Mouse (Mus musculus) midbrain, embryonic 12.5 days (tissue): ENCODE measurements around the gene Aox3. TPM values are rescaled to one million over a fixed set of nuclear protein-coding genes. Genes with fewer than 3 reads are reported as not detected.

Experiments
- ATAC-seq: fragments of 200-750 bp; cut with Nextera tagmentation; 2 replicates; pipeline ENCODE4 v1.8.0; 2017; ENCODE audit warnings: low read depth, moderate TSS enrichment, moderate library complexity; ENCODE audit not compliant: low FRiP score
- H3K27ac ChIP-seq: fragments of 300-500 bp; sonication (generic); replicated peaks from 2 replicates; pipeline ENCODE4 v1.5.1; 2016; ENCODE audit warnings: mild to moderate bottlenecking
- H3K27me3 ChIP-seq: fragments of 300-500 bp; sonication (generic); 2 replicates; pipeline ENCODE4 v1.6.1; 2016; ENCODE audit warnings: mild to moderate bottlenecking
- H3K36me3 ChIP-seq: fragments of 300-500 bp; sonication (generic); 2 replicates; pipeline ENCODE4 v1.6.1; 2016
- H3K4me1 ChIP-seq: fragments of 300-500 bp; sonication (generic); 2 replicates; pipeline ENCODE4 v1.6.1; 2016
- H3K4me2 ChIP-seq: fragments of 300-500 bp; sonication (generic); replicated peaks from 2 replicates; pipeline ENCODE4 v1.6.1; 2016; ENCODE audit warnings: mild to moderate bottlenecking, moderate library complexity
- H3K4me3 ChIP-seq: fragments of 300-500 bp; sonication (generic); 2 replicates; pipeline ENCODE4 v1.5.1; 2016; ENCODE audit warnings: mild to moderate bottlenecking
- H3K9ac ChIP-seq: fragments of 300-500 bp; sonication (generic); replicated peaks from 2 replicates; pipeline ENCODE4 v1.6.1; 2016; ENCODE audit warnings: mild to moderate bottlenecking, moderate library complexity
- H3K9me3 ChIP-seq: fragments of 300-500 bp; sonication (generic); 2 replicates; pipeline ENCODE4 v1.6.1; 2016; ENCODE audit warnings: mild to moderate bottlenecking
- WGBS: fragments of 180-500 bp; shearing (Covaris S2); methylation state at CpG from one replicate; pipeline ENCODE4 v1.1.7; 2016; 5-methylcytosine and 5-hydroxymethylcytosine counted together
- polyA plus RNA-seq: library from polyadenylated mRNA; unstranded; fragments of >200 nt; fragmentation: Nextera tagmentation; extraction: Ambion mirVana; gene quantifications from 2 replicates; pipeline ENCODE4 v1.2.1, GENCODE M21; 2016

Gene Aox3
- polyA plus RNA-seq, 1 experiment from 2014 or later, result 0.04 TPM

DNA sequence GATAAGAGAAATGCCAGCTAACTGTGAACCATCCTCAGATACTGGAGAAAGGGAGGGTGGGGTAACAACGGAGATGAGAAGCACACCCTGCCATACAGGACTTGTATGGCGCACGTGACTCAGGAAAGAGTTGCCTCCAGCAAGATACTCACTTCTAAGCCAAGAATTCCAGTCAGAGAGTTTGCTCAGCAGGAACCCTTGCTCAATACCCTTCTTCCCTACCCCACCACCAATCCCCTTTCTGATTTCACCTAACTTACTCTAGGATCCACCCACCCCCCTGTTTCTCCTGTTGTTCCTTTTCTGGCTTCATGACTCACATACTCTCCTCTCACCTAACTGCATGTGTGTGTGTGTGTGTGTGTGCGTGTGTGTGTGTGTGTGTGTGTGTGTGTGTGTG lies 1.6 kb upstream of the Aox3 start:
- H3K36me3 ChIP-seq, result no peaks in the 10 kb centered on the region
- 88% methylated on average over 4 of the region's 4 CpGs for WGBS
- no peaks in the 10 kb centered on the region for H3K4me1 ChIP-seq

DNA sequence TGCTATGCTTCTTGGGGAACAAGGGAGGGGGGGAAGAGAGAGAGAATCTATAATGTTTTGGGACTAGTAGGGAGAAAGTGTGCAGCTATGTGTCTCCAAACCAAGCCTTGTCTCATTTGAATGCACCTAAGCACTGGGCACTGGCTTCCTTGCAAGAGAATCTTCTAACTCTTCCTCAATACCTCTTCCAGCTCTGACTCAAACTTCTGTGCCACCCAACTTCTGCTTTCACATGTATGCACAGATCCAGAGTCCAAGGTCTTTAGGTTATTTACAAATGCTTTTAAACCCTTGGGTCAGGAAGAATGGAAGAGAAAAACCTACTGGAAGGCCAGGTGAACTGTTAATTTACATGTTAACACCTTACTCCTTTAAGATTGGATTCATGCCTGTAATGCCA lies 511 bp downstream of the Aox3 start:
- Histone ChIP-seq H3K4me2 (no peak overlapping the region), H3K27me3 (no peaks in the 10 kb centered on the region), H3K27ac (no peak overlapping the region), H3K9me3 (no peaks in the 10 kb centered on the region), H3K4me1 (no peaks in the 10 kb centered on the region), H3K36me3 (no peaks in the 10 kb centered on the region), H3K4me3 (no peak overlapping the region), H3K9ac (no peak overlapping the region)
- no peak for ATAC-seq

More for the DNA sequence above, 1.6 kb upstream of the Aox3 start:
- H3K9ac ChIP-seq, result no peak overlapping the region
- no peaks in the 10 kb centered on the region for H3K27me3 ChIP-seq
- no peak for ATAC-seq
- H3K4me3 ChIP-seq, result no peak overlapping the region
- no peak overlapping the region for H3K27ac ChIP-seq
- H3K4me2 ChIP-seq, result no peak overlapping the region
- no peaks in the 10 kb centered on the region for H3K9me3 ChIP-seq

DNA sequence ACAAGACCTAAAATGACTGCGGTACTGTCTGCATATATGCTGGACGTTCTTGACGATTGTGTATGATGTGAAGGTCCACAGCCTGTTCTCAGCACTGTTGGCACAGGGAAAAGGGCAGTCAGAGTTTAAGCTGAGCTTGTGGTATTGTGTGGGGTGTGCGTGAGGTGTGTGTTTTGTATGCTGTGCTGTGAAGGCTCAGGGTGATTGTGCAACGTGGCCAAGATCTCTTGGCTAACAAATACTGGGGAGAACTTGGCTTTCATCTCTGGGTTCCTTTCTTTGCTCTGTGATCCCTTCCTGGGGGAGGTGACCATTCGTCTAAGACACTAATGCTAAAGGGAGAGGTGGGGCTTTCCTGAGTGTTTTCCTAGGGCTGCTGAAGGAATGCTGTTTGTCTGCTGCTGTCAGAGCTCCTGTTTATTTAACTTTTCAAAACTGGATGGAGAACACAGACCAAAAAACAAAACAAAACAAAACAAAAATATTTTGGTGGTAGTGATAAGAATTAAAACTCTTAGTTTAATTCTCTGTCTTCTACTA lies 1.2 kb downstream of the Aox3 start:
- H3K4me1 ChIP-seq, result no peaks in the 10 kb centered on the region
- no peak overlapping the region for H3K27ac ChIP-seq
- H3K9me3 ChIP-seq, result no peaks in the 10 kb centered on the region
- H3K4me3 ChIP-seq, result no peak overlapping the region
- WGBS, result 68% methylated on average over 6 of the region's 6 CpGs
- H3K9ac ChIP-seq, result no peak overlapping the region
- no peaks in the 10 kb centered on the region for H3K27me3 ChIP-seq
- no peaks in the 10 kb centered on the region for H3K36me3 ChIP-seq
- ATAC-seq, result no peak
- H3K4me2 ChIP-seq, result no peak overlapping the region

DNA sequence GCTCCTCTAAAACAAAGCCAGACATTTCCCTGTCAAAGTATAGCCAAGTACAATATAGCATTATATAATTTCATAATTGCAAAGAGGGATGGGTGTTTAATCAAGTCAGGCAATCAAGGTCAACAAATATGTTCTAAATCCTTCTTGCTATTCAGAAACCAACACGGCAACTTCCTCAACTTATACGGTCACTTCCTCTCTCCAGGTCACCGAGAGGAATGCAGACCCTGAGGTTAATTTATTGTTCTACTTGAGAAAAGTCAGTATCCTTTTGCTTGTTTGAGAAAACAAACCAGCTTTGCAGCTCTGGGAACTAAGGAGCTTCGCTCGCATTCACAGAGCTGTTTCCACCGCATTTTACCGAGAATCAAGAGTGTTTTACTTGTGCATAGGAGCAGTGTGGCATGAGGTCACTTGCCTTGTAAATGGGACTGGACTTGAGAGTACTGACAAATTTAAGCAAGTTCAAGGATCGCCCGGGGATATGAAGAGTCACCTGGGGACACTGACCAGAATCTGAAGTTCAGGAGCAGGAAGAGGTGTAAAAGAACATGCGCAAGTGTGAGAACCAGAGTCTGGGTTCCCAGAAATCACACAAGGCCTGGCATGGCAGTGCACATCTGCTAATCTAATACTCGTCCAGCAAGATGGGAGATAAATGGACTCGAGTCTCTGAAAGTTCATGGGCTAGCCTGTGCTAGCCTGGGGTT lies 1.9 kb downstream of the Aox3 start:
- Histone ChIP-seq H3K9me3 (no peaks in the 10 kb centered on the region), H3K27me3 (no peaks in the 10 kb centered on the region)
- WGBS, result 82% methylated on average over 12 of the region's 12 CpGs

DNA sequence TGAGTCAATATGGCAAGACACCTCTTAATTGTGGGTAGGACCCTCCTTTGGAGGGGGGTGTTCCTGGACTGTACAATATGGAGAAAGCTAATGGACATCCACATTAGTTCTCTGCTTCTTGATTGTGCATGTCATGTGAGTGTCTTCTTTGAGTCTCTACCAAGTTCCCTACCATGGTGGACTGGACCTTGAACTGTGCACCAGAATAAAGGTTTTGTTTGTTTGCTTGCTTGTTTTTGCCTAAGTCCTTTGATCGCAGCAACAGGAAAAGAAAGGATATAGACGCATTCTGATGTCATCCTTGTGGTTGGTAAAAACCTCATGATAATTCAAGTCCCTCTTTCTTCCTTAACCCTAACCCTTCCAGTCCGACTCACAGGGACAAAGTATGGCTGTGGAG lies 5.3 kb downstream of the Aox3 start:
- Histone ChIP-seq H3K4me3 (no peak overlapping the region), H3K9ac (no peak overlapping the region), H3K4me2 (no peak overlapping the region), H3K4me1 (no peaks in the 10 kb centered on the region), H3K36me3 (no peaks in the 10 kb centered on the region), H3K27ac (no peak overlapping the region), H3K27me3 (no peaks in the 10 kb centered on the region), H3K9me3 (no peaks in the 10 kb centered on the region)
- 87% methylated on average over 3 of the region's 3 CpGs for WGBS
- no peak for ATAC-seq

More for the DNA sequence above, 1.9 kb downstream of the Aox3 start:
- H3K36me3 ChIP-seq, result no peaks in the 10 kb centered on the region
- no peak for ATAC-seq
- no peak overlapping the region for H3K4me3 ChIP-seq
- H3K4me2 ChIP-seq, result no peak overlapping the region
- H3K9ac ChIP-seq, result no peak overlapping the region
- no peak overlapping the region for H3K27ac ChIP-seq
- H3K4me1 ChIP-seq, result no peaks in the 10 kb centered on the region

DNA sequence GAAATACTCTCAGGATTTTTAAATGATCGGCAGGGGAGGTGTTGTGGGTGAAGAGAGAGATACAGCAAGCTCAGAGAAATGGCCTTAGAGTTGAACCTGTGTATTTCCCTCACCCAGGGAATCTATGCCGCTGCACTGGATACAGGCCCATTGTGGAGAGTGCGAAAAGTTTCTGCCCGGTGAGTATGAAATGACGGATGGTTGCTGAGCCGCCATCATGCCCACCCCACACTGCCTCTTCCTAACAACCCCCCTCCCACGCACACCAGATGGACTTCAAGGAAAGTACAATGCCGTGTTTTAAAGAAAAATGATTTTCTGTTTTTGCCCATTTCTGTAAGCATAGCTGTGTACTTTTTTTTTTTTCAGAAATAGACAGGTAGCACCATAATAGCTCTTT lies 12.0 kb downstream of the Aox3 start:
- Histone ChIP-seq H3K36me3 (no peaks in the 10 kb centered on the region), H3K4me2 (no peak overlapping the region), H3K4me1 (no peaks in the 10 kb centered on the region), H3K9me3 (no peaks in the 10 kb centered on the region), H3K4me3 (no peak overlapping the region), H3K27ac (no peak overlapping the region), H3K9ac (no peak overlapping the region), H3K27me3 (no peaks in the 10 kb centered on the region)
- ATAC-seq, result no peak
- WGBS, result 94% methylated on average over 8 of the region's 8 CpGs

DNA sequence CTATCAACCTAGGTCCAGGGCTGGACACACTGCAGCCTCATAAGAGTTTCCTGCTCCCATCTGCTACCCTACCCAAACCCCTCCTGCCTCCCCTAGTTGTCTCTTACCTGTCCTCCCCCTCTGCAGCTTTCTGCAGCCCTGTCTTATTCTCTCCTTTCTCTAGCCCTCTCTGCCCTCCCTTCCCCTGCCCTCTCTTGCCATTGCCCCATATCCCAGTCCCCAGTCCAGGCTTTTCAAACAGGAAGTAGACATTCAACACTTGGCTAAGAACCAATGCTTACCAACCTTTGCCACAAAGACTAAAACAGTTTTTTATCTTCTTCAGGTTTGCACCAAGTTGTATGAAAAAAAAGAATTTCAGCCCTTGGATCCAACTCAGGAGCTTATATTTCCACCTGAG lies 25.0 kb downstream of the Aox3 start:
- H3K36me3 ChIP-seq, result no peaks in the 10 kb centered on the region
- no peak overlapping the region for H3K4me2 ChIP-seq
- H3K4me3 ChIP-seq, result no peak overlapping the region
- 0 out of 2 replicates have a peak, but pooled peaks cover 6% of the 10 kb centered on the region for H3K9me3 ChIP-seq
- no peak for ATAC-seq
- no peaks in the 10 kb centered on the region; the same call in 1 of the 2 replicates for H3K4me1 ChIP-seq
- H3K27ac ChIP-seq, result no peak overlapping the region
- H3K27me3 ChIP-seq, result no peaks in the 10 kb centered on the region
- no peak overlapping the region for H3K9ac ChIP-seq

DNA sequence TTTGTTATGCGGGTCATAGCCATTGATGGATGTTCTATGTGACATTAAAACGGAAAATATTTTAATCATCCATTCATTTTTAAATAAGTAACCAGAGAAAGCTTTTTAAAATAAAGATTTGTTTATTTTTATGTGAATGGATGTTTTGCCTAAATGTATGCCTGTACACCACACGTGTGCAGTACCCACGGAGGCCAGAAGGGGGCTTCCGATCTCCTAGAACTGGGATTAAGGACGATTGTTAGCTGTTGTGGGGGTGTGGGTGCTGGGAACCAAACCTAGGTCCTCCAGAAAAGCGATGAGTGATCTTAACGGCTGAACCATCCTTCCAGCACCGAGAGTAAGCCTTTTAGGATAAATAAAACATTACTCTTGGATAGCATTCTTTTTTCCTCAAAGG lies 26.1 kb downstream of the Aox3 start:
- H3K9me3 ChIP-seq, result 0 out of 2 replicates have a peak, but pooled peaks cover 6% of the 10 kb centered on the region
- no peak overlapping the region for H3K27ac ChIP-seq
- H3K27me3 ChIP-seq, result no peaks in the 10 kb centered on the region
- no peaks in the 10 kb centered on the region; the same call in 1 of the 2 replicates for H3K4me1 ChIP-seq
- ATAC-seq, result no peak
- H3K4me2 ChIP-seq, result no peak overlapping the region
- H3K36me3 ChIP-seq, result no peaks in the 10 kb centered on the region
- WGBS, result 94% methylated on average over 9 of the region's 9 CpGs
- H3K9ac ChIP-seq, result no peak overlapping the region
- no peak overlapping the region for H3K4me3 ChIP-seq

DNA sequence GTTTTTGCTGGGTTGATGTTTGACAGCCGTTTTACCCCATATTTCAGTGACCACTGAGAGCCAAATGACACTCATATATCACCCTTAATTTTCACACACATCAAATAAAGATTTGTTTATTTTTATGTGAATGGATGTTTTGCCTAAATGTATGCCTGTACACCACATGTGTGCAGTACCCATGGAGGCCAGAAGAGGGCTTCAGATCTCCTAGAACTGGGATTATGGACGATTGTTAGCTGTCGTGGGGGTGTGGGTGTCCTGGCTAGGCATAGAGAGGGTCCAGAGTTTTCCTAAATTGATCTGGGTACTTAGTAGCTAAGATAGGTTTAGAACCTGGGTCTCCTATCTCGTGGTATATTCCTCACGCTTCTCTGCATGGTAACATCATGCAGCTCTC lies 27.7 kb downstream of the Aox3 start:
- H3K36me3 ChIP-seq, result no peaks in the 10 kb centered on the region
- H3K4me3 ChIP-seq, result no peak overlapping the region
- no peak for ATAC-seq
- H3K27me3 ChIP-seq, result no peaks in the 10 kb centered on the region
- no peak overlapping the region for H3K27ac ChIP-seq
- no peaks in the 10 kb centered on the region; the same call in 1 of the 2 replicates for H3K4me1 ChIP-seq
- H3K4me2 ChIP-seq, result no peak overlapping the region
- H3K9ac ChIP-seq, result no peak overlapping the region
- WGBS, result 90% methylated on average over 5 of the region's 5 CpGs
- H3K9me3 ChIP-seq, result 0 out of 2 replicates have a peak, but pooled peaks cover 6% of the 10 kb centered on the region

DNA sequence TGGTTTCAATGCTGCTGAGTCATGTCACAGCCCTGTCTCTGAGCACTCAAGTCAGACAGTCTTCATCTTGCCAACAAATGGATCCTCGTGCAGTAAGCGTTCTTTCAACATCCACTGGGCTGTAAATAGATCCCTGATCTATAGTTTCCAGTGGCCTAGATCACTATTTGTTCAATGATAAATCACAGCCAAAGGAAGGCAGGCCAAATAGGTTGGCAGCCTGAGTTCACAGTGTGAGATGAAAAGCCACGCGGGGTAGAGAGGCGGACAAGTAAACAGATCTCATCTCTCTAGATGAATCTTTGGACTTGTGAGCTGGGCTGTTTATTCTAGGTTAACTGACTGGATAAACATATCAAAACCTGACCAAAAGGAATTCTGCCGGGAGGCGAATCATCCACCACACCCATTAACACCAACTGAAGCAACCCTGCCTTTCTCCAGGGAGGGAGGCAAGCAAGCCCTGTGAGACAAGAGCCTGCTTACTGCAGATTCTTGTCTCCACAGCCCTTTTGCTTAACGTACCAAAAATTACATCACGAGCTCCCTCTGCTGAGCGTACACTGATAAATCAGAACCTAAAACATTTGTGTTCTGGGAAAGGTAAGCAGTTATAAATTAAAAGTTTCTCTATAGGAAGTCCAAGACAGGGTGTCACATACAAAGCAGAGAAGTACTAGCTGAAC lies 31.6 kb downstream of the Aox3 start:
- H3K4me1 ChIP-seq, result no peaks in the 10 kb centered on the region
- WGBS, result 82% methylated on average over 10 of the region's 10 CpGs
- no peak overlapping the region for H3K4me3 ChIP-seq
- H3K36me3 ChIP-seq, result no peaks in the 10 kb centered on the region
- H3K27me3 ChIP-seq, result no peaks in the 10 kb centered on the region
- no peak overlapping the region for H3K4me2 ChIP-seq
- H3K27ac ChIP-seq, result no peak overlapping the region
- ATAC-seq, result no peak
- no peak overlapping the region for H3K9ac ChIP-seq
- H3K9me3 ChIP-seq, result no peaks in the 10 kb centered on the region

DNA sequence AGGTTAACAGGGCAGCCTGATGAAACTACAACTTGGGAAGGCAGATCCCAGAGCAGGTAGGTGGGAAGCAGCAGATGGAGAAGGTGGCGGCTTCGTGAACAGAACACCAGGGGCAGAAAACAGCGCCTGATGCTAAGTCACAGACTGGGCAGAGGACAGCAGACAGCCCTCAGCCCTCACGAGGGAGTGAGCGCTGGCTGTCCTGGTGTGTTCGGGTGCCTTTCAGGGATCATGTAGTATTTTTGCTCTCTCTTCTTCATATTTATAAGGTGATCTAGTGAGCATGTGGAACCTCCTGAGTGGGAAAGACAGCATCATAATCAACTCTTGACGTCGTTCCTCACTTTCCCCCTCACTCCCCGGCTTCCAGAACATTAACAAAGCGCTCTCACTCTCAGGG lies 33.1 kb downstream of the Aox3 start:
- no peak overlapping the region for H3K4me3 ChIP-seq
- WGBS, result 86% methylated on average over 10 of the region's 10 CpGs
- H3K36me3 ChIP-seq, result no peaks in the 10 kb centered on the region

DNA sequence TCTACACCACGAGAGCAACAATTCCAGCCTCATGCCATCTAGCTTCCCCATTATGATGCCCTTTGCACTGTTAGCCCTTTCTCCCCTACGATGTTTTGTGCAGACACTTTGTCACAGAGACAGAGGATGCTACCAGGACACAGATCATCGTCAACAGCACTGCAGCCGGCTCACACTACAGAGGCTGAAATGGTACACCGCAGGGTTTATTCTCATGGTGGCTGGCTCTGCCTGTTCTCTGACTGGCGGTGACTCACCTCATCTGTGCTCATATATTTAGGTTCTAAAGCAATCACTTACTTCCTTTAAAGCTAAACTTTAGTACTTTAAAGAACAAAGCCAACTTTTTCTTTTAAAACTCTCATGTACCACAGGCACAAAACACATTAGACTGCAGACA lies 34.8 kb downstream of the Aox3 start:
- no peak for ATAC-seq
- Histone ChIP-seq H3K36me3 (no peaks in the 10 kb centered on the region), H3K4me2 (no peak overlapping the region), H3K4me3 (no peak overlapping the region), H3K27me3 (no peaks in the 10 kb centered on the region), H3K9me3 (no peaks in the 10 kb centered on the region), H3K27ac (no peak overlapping the region), H3K9ac (no peak overlapping the region), H3K4me1 (no peaks in the 10 kb centered on the region)
- WGBS, result 81% methylated on average over 6 of the region's 6 CpGs

More for the DNA sequence above, 33.1 kb downstream of the Aox3 start:
- no peak for ATAC-seq
- Histone ChIP-seq H3K4me2 (no peak overlapping the region), H3K9me3 (no peaks in the 10 kb centered on the region), H3K9ac (no peak overlapping the region), H3K27me3 (no peaks in the 10 kb centered on the region), H3K4me1 (no peaks in the 10 kb centered on the region), H3K27ac (no peak overlapping the region)
